Mouse (Mus musculus) urinary bladder, postnatal 4 days (tissue): ENCODE data around the gene Ptpn12.

Experiments
- DNase-seq, 2 experiments: peaks; one replicate each; pipeline ENCODE4 v3.0.0; 2021 to 2022; ENCODE audit warnings: low spot score in 2 of 2

Gene Ptpn12

DNA sequence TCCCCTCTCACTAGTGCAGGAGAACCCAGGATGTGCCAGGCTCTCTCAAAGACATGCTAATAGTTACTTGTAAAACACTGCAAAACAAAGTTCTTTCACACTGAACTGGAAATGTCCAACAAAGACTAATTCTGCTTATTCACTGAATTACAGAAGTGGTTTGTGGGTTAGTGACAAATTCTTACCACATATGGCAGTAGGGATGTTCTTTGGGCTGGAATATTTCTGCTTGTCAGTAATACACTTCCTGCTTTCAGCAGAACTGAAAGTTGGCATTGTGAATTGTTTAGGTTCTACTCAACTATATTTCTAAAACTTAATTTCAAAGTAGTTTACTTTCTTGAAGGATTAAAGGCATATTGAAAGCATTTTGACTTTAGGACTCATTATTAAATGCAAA, 25.5 kb downstream of the Ptpn12 start:
- no peak for DNase-seq

DNA sequence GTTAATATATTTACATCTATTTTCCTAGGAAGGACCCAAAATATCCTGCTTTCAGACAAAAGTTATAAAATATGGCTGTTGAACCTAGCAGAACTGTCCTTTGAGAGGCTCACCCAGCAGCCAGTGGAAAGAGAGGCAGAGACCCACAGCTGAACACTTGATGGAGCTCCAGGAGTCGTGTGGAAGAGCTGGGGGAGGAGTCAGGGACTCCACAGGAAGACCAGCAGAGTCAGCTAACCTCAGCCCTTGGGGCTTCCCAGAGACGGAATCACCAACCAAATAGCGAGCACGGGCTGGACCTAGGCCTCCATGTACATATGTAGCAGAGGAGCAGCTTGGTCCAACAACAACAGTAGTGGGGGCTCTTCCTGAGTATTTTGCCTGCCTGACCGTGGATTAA, 38.6 kb downstream of the Ptpn12 start:
- DNase-seq = no peak

DNA sequence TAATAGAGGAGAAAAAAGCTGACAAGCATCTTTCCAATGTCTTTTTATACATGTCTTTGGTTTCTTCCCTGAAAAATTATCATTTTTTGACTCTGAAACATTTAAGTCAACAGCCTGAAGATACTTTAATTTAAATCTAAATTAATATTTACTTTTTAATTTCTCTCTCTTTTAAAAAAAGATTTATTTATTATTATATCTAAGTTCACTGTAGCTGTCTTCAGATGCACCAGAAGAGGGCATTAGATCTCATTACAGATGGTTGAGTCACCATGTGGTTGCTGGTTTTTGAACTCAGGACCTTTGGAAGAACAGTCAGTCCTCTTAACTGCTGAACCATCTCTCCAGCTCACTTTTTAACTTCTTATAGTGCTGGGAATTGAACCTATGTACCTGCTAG, 44.8 kb downstream of the Ptpn12 start:
- no peak for DNase-seq

DNA sequence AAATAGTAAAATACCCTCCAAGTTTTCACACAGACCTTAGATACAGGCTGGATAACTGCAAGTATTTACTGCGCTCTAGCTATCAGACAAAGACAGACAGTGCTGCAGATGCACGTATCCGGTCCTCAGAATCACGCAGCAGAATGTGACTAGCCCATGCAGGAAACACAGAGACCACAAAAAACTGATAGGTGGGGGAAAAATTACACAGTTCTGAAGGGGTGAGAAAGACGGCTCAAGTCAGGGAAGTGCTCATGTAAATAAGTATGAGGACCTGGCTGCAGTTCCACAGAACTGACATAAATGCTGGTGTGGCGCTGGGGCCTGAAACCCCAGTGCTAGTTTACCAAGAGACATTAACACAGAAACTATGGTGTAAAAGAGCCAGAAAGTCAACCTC, 53.0 kb downstream of the Ptpn12 start:
- no peak for DNase-seq

DNA sequence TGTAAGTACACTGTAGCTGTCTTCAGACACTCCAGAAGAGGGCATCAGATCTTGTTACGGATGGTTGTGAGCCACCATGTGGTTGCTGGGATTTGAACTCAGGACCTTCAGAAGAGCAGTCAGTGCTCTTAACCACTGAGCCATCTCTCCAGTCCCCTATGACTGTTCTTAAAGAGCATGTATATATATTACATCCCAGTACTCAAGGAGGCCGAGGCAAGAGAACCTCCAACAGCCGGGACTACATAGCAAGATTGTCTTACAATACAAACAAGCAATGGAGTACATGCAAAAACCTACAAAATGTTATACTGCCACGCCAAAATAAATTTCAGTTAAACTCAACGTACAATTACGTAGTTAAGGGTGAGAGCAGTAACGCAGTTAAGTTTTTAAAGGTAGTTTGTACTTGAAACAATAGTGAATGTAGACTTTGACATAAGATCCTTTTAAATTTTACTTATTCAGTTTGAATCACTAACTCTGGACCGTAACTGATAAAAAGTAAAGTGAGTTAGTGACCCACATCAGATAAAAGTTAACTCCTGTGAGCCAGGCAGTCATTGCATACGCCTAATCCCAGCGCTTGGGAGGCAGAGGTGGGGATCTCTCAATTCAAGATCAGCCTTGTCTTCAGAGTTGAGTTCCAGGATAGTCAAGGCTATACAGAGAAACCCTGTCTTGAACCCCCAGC, 53.9 kb downstream of the Ptpn12 start:
- DNase-seq = no peak

DNA sequence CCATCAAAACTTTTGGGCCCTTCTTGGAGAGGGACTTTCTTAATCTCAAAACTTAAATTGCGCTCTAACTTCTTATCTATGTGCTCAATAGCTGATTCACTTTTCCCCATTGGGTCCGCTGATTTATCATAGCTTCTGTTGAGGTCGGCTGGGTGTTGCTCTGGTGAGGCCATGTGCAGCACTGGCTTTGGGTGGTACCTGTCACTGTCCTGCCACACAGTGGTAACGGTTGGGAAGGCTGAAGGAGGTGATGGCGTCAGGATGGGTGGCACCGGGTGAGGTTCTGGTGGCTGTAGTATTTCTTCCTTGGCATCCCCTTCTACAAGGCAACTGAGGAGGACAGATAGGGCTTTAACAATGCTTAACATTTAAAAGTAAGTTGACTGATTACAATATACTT, 57.3 kb downstream of the Ptpn12 start:
- DNase-seq = no peak

DNA sequence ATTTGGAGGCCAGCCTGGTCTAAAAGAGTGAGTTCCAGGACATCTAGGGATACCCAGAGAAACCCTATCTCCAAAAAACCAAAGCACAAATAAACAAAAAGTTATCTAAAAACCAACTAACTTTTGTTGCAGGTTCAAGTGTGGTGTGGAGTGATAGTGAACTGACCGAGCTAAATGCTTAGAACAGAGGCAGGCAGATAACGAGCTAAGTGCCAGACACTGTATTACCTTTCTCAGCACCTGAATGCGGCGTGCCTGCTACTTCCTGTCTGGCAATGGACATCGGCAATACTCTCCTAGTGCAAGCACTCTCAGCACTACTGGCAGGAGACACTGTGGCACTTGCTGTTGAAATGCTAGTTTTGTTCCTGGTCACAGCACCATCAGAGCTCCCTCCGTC, 58.2 kb downstream of the Ptpn12 start:
- no peak for DNase-seq

DNA sequence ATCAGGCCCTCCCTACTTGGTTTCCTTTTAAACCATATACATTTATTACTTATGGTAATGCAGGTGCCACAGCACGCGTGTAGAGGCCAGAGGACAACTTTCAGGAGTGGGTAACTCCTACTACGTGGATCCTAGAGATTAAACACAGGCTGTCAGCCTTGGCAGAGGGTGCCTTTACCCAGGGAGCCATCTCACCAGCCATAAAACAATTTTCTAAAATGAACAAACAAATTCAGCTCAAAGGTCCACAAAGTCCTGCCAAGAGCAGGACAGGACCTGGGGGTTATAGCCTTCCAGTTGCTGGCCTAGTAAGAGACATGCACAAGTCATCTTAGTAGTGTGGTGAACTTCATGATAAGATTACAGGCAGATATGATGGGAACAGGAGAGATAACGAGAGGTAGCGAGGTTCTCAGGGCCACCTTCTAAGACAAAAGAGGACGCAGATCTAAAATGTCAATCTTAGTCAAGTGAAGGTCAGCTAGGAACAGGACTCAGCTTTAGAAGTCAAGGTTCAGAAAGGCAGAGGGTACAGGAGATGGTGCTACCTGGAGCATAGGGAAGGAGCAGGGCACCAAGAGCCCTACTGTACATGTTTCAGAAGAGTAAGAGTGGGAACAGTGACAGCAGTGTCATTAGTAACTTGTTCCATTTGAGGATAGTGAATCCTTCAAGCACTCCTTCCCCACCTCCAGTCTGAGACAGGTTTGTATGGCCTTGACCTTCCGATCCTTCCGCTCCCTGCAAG, 65.5 kb downstream of the Ptpn12 start:
- DNase-seq = no peak

DNA sequence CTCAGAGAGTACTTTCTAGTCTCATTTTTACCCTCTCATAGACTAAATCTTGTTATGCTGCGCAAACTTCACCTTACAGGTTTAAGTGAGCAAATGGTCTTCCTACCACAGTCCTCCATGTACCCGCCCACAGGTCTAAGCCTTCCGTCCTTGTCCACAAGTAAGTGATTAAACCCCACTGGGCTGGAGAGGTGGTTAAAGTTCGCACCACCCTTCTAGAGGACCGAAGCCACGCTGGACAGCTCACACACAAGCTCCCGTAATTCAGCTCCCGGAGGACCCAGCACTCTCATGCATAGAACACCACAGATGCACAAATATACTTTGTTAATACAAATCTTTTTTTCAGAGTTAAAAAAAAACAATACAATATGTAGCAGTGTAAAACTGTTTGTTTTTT, 69.4 kb downstream of the Ptpn12 start:
- no peak for DNase-seq

DNA sequence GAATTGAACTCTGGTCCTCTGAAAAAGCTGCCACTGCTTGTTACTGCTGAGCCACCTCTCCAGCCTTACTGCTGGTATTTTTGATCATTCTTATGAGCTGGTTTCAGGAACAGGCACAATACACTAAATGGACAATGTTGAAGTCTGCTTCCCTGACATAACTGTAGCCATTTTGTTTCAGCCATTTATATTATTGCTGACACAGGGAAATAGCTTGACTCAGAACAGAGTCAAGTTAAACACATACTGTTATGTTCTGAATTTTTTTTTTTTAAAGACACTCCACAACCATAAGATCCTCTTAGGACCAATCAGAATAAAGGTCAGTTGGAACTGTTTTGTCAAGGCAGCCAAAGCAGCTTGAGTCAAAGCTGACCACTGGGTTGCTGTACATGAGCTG, 72.2 kb downstream of the Ptpn12 start:
- no peak for DNase-seq

DNA sequence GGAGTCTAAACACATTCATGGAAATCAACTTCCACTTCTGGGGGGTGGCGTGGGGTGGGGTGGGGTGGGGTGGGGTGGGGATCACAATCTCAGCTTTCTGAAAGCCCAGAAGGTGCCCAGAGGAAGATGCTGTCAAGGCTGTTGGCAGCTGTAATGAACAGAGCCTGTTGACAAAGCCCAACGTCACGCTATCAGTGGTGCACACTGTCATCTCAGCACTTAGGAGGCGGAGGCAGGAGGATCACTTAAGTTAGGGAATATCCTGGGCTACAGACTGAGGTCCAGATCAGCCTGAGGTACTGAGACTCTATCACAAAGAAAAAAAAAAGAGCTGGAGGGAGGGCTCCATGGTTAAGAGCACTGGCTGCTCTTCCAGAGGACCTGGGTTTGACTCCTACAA, 81.0 kb downstream of the Ptpn12 start:
- no peak for DNase-seq

DNA sequence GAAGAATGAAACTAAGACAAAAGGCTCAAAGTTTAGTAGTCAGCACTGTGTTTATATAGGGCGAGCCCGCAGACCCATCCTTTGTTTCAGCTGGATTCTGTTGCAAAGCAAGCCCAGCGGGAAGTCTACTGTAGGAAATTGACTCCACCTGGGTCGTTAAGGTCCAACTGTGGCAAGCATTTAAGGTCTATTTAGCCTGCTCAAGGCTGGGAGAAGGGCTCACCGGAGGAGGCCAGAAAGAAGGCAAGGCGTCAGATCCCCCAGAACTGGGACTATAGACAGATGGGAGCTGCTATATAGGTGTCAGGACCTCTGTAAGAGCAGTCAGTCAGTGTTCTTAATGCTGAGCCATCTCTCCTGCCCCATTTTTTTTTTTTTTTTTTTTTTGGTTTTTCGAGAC, 81.7 kb downstream of the Ptpn12 start:
- no peak for DNase-seq

DNA sequence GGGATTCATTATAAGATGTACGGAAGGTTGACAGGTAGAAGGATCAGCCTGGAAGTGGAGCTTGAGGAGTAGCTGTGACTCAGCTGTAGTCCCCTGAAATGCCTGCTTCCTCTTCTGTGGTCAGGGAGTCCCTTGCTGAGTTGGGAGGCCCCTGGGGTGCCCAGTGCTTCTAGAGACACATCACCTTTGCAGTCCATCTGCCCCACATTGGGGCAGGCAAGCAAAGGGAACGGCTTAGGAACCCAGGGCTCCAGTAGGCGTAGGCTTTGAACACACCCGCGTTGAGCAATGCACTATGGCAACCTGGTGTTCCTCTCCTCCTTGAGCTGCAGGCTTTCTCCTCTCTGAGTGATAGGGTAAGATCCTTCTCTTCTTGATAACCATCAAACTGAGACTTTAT, 82.6 kb downstream of the Ptpn12 start:
- no peak for DNase-seq

DNA sequence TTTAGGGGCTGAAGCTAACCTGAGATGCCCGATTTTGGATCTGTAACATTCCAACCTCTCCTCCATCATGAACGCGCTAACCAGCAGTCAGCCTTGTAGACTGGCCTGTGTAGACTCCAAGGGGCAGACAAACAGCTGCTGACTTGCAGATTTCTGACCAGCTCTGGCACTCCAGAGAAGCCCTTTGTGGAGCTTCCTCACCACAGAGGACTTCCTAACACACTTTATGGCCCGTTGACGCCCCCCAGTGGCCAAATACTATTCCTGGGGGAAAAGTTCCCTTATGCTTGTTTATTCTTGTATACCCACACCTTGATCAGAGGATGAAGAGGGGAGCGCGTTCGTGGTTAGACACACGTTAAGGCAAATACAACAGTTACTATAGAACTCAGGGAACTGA, 86.7 kb downstream of the Ptpn12 start:
- peak in 1 of 2 experiments; percentile 56 for DNase-seq

DNA sequence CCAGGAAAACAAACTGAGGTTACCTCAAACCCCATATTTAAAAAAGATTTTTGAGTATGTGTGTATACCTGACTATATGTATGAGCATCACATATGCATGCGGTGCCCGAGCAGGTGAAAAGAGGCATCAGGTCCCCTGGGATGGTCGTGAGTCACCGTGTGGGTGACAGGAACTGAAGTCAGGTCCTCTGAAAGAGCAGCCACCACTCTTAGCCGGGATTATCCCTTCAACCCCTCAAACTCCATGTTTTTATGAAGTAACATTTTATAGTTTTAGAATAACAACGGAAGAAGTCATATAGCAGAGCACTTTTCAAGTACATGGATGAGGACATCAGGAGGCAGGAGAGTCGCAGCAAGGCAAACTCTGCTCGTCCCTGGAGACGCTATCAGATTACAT, 87.2 kb downstream of the Ptpn12 start:
- no peak for DNase-seq

DNA sequence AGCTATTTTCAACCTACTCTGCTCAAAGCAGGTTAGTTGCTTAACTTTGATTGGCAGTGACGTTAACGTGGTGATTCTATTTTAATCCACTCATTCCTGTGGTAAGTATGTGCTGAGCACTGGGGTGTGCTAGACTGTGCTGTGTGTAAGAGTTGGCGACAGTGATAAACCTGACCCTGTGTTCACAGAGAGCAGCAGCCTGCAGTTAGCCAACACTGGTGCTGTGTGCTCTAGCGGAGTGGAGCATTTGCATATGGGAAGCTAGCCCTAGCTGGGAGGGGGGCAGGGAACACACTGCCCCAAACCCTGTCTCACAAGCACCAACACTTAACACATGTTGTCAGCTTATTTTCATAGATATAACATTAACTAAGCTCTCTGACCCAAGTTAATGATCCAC, 87.8 kb downstream of the Ptpn12 start:
- DNase-seq = no peak

DNA sequence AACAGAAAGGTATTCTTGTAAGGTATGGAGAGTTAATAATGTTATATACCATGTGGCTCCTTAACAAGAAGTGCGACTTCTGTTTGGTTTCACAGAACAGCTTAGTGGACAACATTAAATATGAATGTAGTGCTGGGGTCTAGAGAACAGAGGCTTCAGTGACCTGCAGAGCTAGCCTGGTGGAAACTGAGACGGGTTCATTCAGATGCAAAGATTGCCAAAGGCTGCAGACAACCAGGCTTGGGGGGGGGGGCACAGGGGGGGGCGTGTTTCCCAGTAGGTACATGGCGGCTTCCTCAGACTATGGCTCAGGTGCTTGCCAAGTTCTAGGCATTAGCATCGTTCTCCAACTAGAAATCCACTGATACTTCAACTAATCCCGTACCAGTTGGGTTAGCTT, 91.3 kb downstream of the Ptpn12 start:
- DNase-seq = no peak

DNA sequence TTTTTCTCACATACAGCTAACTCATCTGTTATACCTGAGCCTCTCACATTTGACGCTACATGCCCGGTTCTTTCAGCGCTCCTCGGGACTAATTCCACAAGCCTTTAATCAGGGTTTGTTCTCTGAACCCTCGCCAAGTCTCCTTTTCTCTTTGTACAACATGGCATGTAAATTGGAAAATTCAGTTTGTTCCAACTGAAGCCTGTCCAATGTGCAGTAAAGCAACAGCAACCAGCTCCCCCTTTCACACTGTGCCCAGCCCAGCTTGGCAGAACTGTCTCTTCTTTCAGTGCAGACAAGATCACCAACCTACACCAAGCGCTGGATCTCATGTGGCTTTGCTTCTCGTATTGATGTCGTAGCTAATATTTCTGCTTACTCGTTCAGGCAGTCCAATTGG, 92.4 kb downstream of the Ptpn12 start:
- no peak for DNase-seq

DNA sequence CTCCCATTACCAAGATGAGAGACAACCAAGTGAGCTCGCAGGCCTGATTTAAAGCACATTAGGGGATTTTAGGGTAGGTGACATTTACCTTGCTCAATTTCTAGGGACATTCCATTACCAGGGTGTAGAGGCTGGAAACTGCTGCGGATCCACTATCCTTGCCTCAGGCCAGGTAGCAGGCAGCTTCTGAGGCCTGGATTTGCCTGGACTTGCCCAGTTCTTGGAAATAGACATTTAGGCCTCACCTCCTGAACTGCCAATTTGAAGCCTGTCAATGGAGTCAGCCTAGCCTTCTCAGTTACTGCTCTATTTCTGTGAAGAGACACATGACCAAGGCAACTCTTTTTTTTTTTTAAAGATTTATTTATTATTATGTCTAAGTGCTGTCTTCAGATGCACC, 94.8 kb downstream of the Ptpn12 start:
- no peak for DNase-seq

DNA sequence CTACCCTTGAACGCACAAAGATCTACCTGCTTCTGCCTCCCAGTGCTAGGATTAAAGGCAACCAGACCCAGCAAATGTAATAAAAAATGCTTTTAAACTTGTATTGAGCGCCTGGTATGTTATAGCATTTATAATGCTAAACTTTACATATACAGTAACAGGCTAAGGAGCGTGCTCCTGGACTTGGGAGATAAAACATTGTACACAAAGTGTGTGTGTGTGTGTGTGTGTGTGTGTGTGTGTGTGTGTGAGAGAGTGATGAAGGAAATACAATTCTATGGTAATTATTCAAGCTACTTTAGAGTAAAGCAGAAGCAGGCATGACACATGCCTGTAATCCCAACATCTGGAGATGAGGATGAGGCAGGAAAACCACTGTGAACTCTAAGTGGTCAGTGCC, 99.4 kb downstream of the Ptpn12 start, which contains the start of gene Rsbn1l:
Gene Rsbn1l (minus strand): TSS at position 101 of the 400 bp plus-strand sequence.
- DNase-seq = no peak

DNA sequence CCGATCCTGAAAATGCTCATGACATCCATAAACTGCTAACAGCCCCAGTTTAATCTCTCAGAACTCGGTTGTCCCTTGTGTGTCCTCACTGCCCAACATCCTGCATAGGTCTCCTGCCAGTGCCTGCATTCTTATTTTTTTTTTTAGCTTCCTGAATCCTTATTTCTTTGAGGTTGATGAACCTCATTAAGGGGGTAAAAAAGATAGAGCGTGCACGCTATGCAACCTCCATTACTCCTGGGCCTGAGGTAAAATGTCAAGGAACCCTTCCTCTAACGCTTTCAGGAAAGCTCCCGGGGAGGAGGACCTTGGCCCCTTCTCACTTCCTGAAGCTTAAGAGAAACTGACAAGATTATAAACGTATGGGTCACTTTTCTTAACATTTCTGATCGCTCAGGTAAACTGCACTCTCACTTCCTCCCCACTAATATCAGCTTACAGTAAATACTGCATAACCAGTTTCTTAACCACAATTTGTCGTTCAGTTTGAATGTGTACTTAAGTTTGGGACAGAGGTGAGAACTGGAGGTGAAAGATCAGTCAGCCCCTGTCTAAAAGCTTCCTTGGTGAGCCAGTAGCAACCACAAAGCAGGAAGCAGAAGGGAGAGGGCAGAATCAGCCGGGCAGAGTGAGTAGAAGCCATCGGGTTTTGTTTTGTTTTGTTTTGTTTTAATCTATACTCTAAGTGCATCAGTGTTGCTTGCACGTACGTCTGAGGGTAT, 100.4 kb downstream of the Ptpn12 start:
- DNase-seq = no peak

DNA sequence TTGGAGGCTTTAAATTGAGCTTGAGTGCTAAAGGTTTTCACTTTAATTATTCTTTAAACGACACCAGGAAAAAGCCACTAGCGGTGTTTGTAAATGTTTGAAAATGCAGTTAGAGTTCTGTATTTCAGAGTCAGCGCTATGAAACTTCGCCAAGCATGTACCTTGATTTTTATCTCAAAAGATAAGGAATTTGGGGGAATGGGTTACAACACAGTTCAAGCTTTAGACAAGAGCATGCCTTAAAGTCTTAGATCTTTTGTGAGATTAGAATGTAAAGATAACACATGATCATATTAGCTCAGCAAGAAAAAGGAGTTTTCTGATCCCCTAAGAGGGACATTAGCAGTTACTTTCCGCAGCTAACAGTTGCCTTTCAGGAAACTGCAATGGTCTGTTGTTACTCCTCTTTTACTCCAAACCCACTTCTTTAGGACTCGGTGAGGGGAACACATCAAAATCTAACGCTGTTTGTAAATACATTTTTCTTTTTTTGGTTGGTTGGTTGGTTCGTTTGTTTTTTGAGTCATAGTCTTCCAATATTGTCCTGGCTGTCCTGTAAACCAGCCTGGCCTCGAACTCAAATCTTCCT, 103.3 kb downstream of the Ptpn12 start:
- no peak for DNase-seq
